Mouse (Mus musculus): ENCODE measurements around the gene Dnajc28. TPM values are rescaled to one million over a fixed set of nuclear protein-coding genes. Genes with fewer than 3 reads are reported as not detected.

The Dnajc28 gene
- 0.85 and 1.00 TPM in 2 replicates for polyA plus RNA-seq (2012; rRNA removed)

GRCm38 (mm10) chr16:91618511-91619501, at the start of gene Dnajc28:
TSS of gene Dnajc28 (minus strand) at chr16:91619026.

GRCm38 (mm10) chr16:91647461-91648219, 28.8 kb upstream of the Dnajc28 start, which contains the start of gene Son:
TSS of gene Son (plus strand) at chr16:91647506.

GRCm38 (mm10) chr16:91646681-91647419, 28.0 kb upstream of the Dnajc28 start, which contains the start of gene Gart:
TSS of gene Gart (minus strand) at chr16:91646952.

GRCm38 (mm10) chr16:91597672-91598010, 21.2 kb downstream of the Dnajc28 start, which contains the start of gene Tmem50b:
TSS of gene Tmem50b (minus strand) at chr16:91597800.

Other genes starting within 250 kb of the Dnajc28 start
- 21.4 and 24.1 TPM in 2 replicates for gene Ifnar2, start 246.2 kb downstream of the Dnajc28 start, polyA plus RNA-seq (2012; rRNA removed)
- gene Gm21970, start 227.3 kb downstream of the Dnajc28 start, polyA plus RNA-seq (2012; rRNA removed) = not detected in 2 replicates
- 42.1 and 48.0 TPM in 2 replicates for gene Il10rb, start 212.9 kb downstream of the Dnajc28 start, polyA plus RNA-seq (2012; rRNA removed)
- gene Ifnar1, start 133.8 kb downstream of the Dnajc28 start, polyA plus RNA-seq (2012; rRNA removed) = 12.2 and 14.6 TPM in 2 replicates
- gene Ifngr2, start 72.0 kb downstream of the Dnajc28 start, polyA plus RNA-seq (2012; rRNA removed) = 79.4 and 103 TPM in 2 replicates
- 36.4 and 45.7 TPM in 2 replicates for gene Tmem50b, start 21.2 kb downstream of the Dnajc28 start, polyA plus RNA-seq (2012; rRNA removed)
- 17.3 and 19.4 TPM in 2 replicates for gene Gart, start 27.9 kb upstream of the Dnajc28 start, polyA plus RNA-seq (2012; rRNA removed)
- 76.9 and 82.1 TPM in 2 replicates for gene Son, start 28.5 kb upstream of the Dnajc28 start, polyA plus RNA-seq (2012; rRNA removed)
- 7.4 and 7.9 TPM in 2 replicates for gene Donson, start 69.7 kb upstream of the Dnajc28 start, polyA plus RNA-seq (2012; rRNA removed)
- 14.0 and 16.8 TPM in 2 replicates for gene Cryzl1, start 109.9 kb upstream of the Dnajc28 start, polyA plus RNA-seq (2012; rRNA removed)
- gene Itsn1, start 110.3 kb upstream of the Dnajc28 start, polyA plus RNA-seq (2012; rRNA removed) = 18.1 and 23.6 TPM in 2 replicates

Measured in colon, adult 2 months (tissue).